Mouse (Mus musculus) lung, adult 10 weeks (tissue): ENCODE data around the gene Tecr. TPM values are rescaled to one million over a fixed set of nuclear protein-coding genes. Genes with fewer than 3 reads are reported as not detected.

Experiments
- polyA plus RNA-seq: library from polyadenylated mRNA; stranded (reverse); fragments of 350-450 nt; fragmentation: Illumina TruSeq; extraction: RNeasy Lipid Tissue Mini Kit (QIAGEN cat#74804); gene quantifications from one replicate; pipeline ENCODE4 v1.2.3, GENCODE M21; 2014; ENCODE audit warnings: low read depth, low replicate concordance; ENCODE audit not compliant: insufficient read depth

Gene Tecr
- 176 TPM for polyA plus RNA-seq

DNA sequence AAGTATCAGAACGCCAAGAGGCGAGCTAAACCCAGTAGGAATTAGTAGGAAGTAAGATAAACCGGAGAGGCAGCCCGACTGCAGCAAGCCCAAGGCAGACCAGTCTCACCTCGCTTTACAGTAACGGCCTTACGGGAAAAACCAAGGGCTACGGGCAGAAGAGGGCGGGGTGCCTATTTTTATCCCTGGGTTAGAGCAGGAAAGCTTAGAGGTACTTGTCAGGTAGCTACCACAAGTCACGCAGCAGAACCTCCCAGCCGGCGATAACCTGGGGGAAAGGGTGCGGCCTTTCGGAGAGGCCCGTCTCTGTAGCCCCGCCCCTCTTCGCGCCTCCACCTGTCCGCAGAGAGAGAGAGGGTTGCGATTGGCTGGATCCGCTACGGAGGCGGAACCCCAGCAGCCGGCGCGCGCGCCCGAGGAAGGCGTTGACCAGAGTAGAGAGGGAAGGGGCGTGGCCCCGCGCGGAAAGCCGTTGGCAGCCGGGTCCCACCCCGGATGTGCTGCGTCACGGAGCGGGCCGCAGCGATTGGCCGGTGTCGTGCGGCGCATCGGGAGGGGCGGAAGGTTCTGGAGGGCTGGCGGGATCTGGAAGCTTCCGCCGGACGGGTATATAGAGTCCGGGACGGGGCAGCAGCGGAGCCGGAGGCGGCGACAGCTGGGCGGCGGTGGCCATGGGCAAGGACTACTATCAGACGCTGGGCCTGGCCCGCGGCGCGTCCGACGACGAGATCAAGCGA is at the start of gene Tecr, which contains the start of gene Dnajb1:
Gene Tecr, minus strand, starts transcription at position 311 of the 737 bp plus-strand sequence.
Gene Dnajb1, plus strand, starts transcription at position 533 of the 737 bp plus-strand sequence.

GRCm38 (mm10) chr8:83652030-83652743 is 44.4 kb upstream of the Tecr start, which contains the start of gene Gipc1:
TSS of gene Gipc1 (plus strand) at chr8:83652677.

DNA sequence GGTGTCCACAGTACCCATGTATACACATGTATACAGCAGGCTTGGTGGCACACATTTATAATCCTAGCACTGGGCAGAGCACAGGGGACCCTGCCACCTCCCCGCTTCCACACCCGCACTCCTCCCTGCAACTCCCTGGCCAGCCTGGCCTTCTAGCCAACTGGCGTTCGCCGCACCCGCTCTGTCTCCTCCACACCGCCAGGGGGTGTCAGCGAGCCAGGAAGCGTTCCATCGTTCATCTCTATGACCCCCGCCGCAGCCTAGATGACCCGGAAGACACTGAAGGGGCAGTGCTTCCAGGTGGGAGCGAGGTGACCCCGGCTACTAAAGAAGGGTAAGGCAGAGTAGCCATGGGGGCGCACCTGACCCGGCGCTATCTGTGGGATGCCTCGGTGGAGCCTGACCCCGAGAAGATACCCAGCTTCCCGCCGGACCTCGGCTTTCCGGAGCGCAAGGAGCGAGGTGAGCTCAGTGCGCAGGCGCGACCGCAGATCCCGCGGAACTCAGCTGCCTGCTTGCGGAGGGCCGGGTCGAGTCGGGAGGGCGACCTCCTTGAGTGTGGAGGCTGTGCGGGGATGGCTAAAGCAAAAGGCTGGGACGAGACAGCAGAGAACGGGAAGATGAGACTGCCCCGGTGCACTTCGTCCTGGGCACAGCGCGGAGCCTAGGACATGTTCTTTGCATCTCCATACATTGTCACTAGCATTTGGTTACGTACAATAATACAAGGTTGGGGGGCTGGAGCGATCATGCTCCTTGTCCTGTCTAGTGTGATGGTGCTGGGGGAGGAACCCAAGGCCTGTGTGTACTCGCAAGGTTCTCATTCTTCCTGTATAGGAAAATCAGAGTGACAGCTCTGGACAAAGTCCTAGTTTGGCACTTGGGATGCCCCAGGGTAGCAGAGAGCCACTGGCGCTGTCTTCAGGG is 41.0 kb downstream of the Tecr start, which contains the start of gene Ndufb7:
Gene Ndufb7, plus strand, starts transcription at position 203 of the 927 bp plus-strand sequence.

DNA sequence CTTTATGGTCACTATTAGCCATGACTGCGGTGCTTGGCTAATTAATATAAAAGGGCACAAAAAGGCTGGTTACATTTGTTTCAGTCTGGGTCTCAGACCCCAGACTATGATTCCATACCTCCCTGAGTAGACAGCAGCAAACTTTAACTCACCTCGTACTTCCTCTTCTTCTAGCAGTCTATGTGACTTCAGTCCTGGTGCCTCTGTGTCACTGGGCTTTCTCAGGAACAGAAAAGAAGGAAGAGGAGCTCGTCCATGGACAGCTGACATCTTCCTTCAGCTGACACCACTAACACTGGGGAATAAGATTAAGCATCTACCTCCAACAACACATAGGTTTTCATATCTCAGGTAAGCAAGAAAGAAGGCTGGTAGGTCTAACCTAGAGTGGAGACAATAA is 72.0 kb downstream of the Tecr start, which contains the start of gene Olfr370:
Gene Olfr370, plus strand, starts transcription at position 45 of the 400 bp plus-strand sequence.

Other genes with a start within 250 kb of the Tecr start
- not detected for gene Clgn, start 218.1 kb downstream of the Tecr start, polyA plus RNA-seq
- 53.7 TPM for gene Scoc, start 149.6 kb downstream of the Tecr start, polyA plus RNA-seq
- not detected for gene Olfr370, start 72.2 kb downstream of the Tecr start, polyA plus RNA-seq
- 270 TPM for gene Ndufb7, start 41.3 kb downstream of the Tecr start, polyA plus RNA-seq
- 32.1 TPM for gene Dnajb1, start 222 bp upstream of the Tecr start, polyA plus RNA-seq
- 45.7 TPM for gene Gipc1, start 44.7 kb upstream of the Tecr start, polyA plus RNA-seq
- gene Ptger1, start 58.7 kb upstream of the Tecr start, polyA plus RNA-seq: 2.1 TPM
- gene Pkn1, start 91.2 kb upstream of the Tecr start, polyA plus RNA-seq: 29.7 TPM
- gene Ddx39, start 107.2 kb upstream of the Tecr start, polyA plus RNA-seq: 22.0 TPM
- gene Adgre5, start 133.4 kb upstream of the Tecr start, polyA plus RNA-seq: 186 TPM